Mouse (Mus musculus): ENCODE data around the gene Xrcc3.

Xrcc3 gene

DNA sequence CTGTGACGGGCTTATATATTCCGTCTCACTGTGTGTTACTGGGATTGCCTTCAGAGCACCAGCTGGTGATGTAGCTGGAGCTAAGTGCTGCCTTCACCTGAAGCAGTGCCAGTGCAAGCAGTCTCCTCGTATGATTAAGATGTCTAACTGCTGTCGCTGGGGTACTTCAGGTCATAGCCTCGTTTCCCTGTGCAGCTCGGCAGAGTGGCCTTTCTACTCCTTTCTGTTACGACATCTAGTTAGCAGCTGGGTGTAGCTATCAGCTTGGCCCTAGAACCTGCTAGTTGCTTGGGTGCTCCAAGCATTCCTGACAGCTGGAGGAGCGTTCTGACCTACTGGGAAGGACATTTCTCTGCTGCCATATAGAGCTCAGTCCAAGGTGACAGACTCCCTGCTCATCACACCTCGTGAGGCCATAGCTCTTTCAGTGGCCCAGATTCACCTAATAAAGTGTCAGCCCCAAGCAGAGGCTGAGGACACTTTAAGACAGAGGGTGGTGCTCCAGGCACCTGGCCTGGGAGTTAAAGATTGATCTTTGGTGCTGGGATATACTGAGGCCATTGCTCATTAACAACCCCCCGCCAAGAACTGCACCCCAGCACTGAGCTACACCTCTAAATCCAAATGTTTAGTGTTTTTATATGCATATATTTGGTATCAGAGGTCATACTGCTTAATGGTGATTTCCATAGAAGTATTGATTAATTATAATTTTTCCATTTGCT is 13.1 kb downstream of the Xrcc3 start:
- Histone ChIP-seq H3K36me3 (ENCODE audit: control insufficient read depth, insufficient read depth, low read length, poor library complexity, severe bottlenecking) (peaks cover 3% of the 10 kb centered on the region), H3K27me3 (ENCODE audit: control insufficient read depth, insufficient read depth, low read length, poor library complexity, severe bottlenecking) (no peaks in the 10 kb centered on the region)
- DNase-seq (ENCODE audit: low read depth, low spot score) = no peak

- no peak for DNase-seq (ENCODE audit: low read depth, low spot score)
- Histone ChIP-seq H3K27me3 (ENCODE audit: control insufficient read depth, insufficient read depth, low read length, poor library complexity, severe bottlenecking) (no peaks in the 10 kb centered on the region), H3K36me3 (ENCODE audit: control insufficient read depth, insufficient read depth, low read length, poor library complexity, severe bottlenecking) (peaks cover 4% of the 10 kb centered on the region)
Measured at GRCm38 (mm10) chr12:111798493-111798892, 15.2 kb downstream of the Xrcc3 start.

- Histone ChIP-seq H3K36me3 (ENCODE audit: control insufficient read depth, insufficient read depth, low read length, poor library complexity, severe bottlenecking) (peaks cover 5% of the 10 kb centered on the region), H3K27me3 (ENCODE audit: control insufficient read depth, insufficient read depth, low read length, poor library complexity, severe bottlenecking) (no peaks in the 10 kb centered on the region)
- DNase-seq (ENCODE audit: low read depth, low spot score) = no peak
Measured at GRCm38 (mm10) chr12:111797251-111797650, 16.4 kb downstream of the Xrcc3 start.

DNA sequence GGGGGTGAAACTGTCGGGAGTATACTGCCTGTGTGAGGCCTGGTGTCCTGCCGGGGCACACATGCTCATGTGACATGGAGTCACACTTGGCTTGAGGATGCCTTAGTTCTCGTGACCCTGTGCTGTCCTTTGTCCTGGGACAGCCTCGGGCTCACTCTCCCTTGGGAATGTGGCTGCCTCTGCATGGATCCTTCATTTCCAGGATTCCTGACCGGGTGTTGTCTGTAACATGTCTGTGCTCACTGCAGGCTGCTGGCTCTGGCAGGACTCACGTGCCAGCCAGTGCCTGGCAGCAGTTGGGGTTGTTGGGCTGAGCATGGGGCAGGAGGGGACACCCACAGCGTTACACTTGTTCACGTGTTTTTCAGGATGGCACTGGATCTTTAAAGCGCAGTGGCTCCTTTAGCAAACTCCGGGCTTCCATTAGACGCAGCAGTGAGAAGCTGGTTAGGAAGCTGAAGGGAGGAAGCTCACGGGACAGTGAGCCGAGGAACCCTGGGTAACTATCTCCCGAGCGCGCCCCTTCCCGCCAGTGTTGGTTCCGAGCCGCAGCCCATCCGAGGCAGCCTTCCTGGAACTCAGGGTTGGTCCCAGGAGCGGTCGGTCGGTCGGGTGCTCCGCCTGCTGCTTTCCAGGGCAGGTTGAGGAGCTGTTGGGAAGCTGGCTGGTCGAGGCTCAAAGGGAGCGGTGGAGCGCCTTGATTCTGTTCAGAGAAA is 18.3 kb downstream of the Xrcc3 start:
- peaks cover 5% of the 10 kb centered on the region for H3K36me3 ChIP-seq (ENCODE audit: control insufficient read depth, insufficient read depth, low read length, poor library complexity, severe bottlenecking)
- no peaks in the 10 kb centered on the region for H3K27me3 ChIP-seq (ENCODE audit: control insufficient read depth, insufficient read depth, low read length, poor library complexity, severe bottlenecking)
- DNase-seq (ENCODE audit: low read depth, low spot score) = no peak

DNA sequence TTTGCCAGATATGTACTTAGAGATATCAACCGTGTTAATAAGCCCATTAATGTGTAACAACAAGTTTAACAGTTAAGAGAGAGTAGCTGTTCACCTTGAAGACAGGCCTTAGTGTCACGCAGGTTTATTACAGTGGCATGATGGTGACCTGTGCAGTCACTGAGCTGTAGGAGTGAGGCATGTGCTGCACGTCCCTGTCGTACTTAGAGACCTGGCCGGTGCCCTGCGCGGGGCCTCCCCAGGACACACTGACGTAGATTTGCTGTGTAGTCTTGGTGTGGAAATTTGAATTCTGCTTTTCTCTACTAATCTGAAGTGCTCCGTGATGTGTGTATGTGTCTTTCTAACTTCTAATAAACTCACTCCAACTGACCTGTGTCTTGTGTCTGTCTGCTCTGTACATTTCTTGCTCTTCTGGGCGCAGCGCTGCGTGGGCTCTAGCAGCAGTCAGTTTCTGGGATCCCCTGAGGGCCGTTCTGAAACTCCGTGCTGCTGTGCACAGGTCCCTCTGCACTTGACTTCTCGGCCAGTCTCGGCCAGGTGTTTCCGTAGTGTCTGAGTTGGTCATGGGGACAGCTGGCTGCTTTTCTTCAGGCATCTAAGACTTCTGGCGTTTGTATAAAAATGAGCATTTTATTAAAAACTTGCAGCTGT is 19.0 kb downstream of the Xrcc3 start:
- H3K27me3 ChIP-seq (ENCODE audit: control insufficient read depth, insufficient read depth, low read length, poor library complexity, severe bottlenecking) = no peaks in the 10 kb centered on the region
- peaks cover 5% of the 10 kb centered on the region for H3K36me3 ChIP-seq (ENCODE audit: control insufficient read depth, insufficient read depth, low read length, poor library complexity, severe bottlenecking)
- DNase-seq (ENCODE audit: low read depth, low spot score) = no peak

DNA sequence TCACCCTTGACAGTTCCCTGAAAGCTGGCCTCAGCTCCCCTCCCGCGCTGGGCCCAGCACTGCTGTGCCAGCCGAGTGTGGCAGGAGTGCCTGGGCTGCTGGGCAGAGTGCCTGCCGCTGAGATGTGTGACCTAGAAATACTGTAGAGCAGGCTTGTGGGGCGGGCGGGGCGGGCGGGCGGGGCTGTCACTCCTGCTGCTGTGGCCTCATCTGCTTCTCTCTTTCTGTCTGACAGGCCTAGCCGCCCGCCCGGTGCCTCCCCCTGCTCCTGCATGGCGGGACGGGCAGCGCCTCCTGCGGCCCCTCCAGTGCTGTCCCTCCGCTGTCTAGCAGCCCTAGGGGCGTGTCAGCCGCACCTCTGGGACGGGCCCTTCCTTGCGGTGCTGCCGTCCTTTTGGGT is 19.6 kb downstream of the Xrcc3 start:
- DNase-seq (ENCODE audit: low read depth, low spot score) = no peak
- Histone ChIP-seq H3K27me3 (ENCODE audit: control insufficient read depth, insufficient read depth, low read length, poor library complexity, severe bottlenecking) (no peaks in the 10 kb centered on the region), H3K36me3 (ENCODE audit: control insufficient read depth, insufficient read depth, low read length, poor library complexity, severe bottlenecking) (peaks cover 5% of the 10 kb centered on the region)

DNA sequence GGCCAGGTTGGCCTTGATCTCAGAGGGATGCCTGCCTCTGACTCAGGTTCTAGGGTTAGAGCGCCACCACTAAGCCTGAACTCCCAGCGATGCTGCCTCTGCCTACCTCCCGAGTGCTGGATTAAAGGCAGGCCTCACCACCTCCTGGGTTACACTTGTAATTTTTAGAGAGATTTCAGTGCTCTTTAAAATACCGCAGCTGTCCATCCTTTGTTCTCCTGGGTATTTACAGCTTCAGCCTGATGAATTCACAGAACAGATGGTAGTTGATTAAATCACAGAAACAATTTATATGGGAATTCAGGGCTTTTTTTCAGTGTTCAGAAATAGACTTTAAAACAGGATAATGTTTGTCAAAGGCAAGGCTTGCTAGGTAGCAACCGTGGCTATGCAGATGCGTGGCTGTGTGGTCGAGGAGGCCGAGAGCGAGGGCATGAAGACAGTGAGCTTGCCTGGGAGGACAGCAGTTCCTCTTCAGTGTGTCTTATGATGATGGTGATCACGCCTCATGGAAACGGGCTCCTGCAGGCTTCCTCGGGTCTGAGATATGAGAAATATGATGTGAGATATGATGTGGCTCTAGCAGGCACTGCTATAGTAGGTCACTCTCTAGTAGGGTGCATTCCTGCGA is 22.1 kb downstream of the Xrcc3 start:
- H3K36me3 ChIP-seq (ENCODE audit: control insufficient read depth, insufficient read depth, low read length, poor library complexity, severe bottlenecking) = peaks cover 5% of the 10 kb centered on the region
- DNase-seq (ENCODE audit: low read depth, low spot score) = no peak
- no peaks in the 10 kb centered on the region for H3K27me3 ChIP-seq (ENCODE audit: control insufficient read depth, insufficient read depth, low read length, poor library complexity, severe bottlenecking)

GRCm38 (mm10) chr12:111790631-111791030 is 23.0 kb downstream of the Xrcc3 start:
- Histone ChIP-seq H3K36me3 (ENCODE audit: control insufficient read depth, insufficient read depth, low read length, poor library complexity, severe bottlenecking) (peaks cover 5% of the 10 kb centered on the region), H3K27me3 (ENCODE audit: control insufficient read depth, insufficient read depth, low read length, poor library complexity, severe bottlenecking) (no peaks in the 10 kb centered on the region)
- no peak for DNase-seq (ENCODE audit: low read depth, low spot score)

DNA sequence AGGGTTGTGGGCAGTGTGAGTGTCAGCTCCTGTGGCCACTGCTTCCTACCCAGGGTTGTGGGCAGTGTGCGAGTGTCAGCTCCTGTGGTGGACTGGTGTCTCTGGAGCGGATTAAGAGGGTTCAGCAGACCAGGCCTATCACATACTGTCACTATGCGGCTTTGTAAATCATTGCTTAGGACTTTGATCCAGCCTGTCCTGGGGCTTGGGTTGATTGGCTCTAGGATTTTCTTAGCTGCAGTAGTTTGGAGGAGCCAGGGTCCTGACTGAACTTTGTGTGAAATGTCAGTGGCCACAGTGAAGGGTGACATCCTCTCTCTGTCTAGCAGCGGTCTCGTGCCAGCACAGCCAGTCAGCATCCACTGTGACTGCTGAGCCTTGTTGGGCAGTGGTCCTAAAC is 23.6 kb downstream of the Xrcc3 start:
- Histone ChIP-seq H3K36me3 (ENCODE audit: control insufficient read depth, insufficient read depth, low read length, poor library complexity, severe bottlenecking) (peaks cover 5% of the 10 kb centered on the region; the same call in 1 of the 2 replicates), H3K27me3 (ENCODE audit: control insufficient read depth, insufficient read depth, low read length, poor library complexity, severe bottlenecking) (no peaks in the 10 kb centered on the region)
- no peak for DNase-seq (ENCODE audit: low read depth, low spot score)

GRCm38 (mm10) chr12:111787015-111787414 is 26.7 kb downstream of the Xrcc3 start:
- DNase-seq (ENCODE audit: low read depth, low spot score) = no peak
- Histone ChIP-seq H3K27me3 (ENCODE audit: control insufficient read depth, insufficient read depth, low read length, poor library complexity, severe bottlenecking) (no peaks in the 10 kb centered on the region), H3K36me3 (ENCODE audit: control insufficient read depth, insufficient read depth, low read length, poor library complexity, severe bottlenecking) (peaks cover 3% of the 10 kb centered on the region; the same call in 1 of the 2 replicates)

DNA sequence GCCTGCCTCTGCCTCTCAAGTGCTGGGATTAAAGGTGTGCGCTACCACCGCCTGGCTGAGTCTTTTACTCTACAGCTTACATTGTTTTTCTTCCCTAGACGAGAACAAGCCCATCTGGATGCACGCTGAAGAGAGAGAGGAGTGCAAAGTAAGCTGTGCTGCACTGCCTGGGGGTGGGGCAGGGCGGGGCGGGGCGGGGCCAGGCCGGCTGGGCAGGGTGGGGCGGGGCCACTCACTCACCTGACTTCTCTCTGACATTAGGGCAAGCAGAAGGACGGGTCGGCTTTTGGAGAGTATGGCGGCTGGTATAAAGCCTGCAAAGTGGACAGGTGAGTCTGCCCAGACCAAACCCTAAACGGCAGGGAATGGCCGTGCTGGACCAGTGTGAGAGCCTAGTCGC is 28.5 kb downstream of the Xrcc3 start:
- no peaks in the 10 kb centered on the region for H3K27me3 ChIP-seq (ENCODE audit: control insufficient read depth, insufficient read depth, low read length, poor library complexity, severe bottlenecking)
- no peak for DNase-seq (ENCODE audit: low read depth, low spot score)
- peaks cover 5% of the 10 kb centered on the region for H3K36me3 ChIP-seq (ENCODE audit: control insufficient read depth, insufficient read depth, low read length, poor library complexity, severe bottlenecking)

GRCm38 (mm10) chr12:111779544-111779943 is 34.1 kb downstream of the Xrcc3 start:
- peaks cover 4% of the 10 kb centered on the region for H3K36me3 ChIP-seq (ENCODE audit: control insufficient read depth, insufficient read depth, low read length, poor library complexity, severe bottlenecking)
- no peaks in the 10 kb centered on the region for H3K27me3 ChIP-seq (ENCODE audit: control insufficient read depth, insufficient read depth, low read length, poor library complexity, severe bottlenecking)
- peak; percentile 24 for DNase-seq (ENCODE audit: low read depth, low spot score)

DNA sequence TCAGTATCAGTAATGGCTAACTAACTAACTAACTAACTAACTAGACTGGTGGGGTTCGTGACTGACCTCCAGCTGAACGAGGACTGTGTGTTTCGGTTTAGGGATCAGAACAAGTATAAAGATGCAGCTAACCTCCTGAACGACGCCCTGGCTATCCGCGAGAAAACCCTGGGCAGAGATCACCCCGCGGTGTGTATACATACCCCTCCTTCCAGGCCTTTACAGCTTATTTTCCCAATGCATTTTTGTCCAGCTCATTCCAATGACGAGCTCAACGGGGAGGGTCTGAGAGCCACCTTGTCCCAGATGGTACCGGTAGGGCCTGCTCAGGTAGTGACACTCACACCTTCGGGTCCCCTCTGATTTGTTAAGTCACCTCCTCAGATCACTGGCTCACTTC is 35.8 kb downstream of the Xrcc3 start:
- peaks cover 4% of the 10 kb centered on the region for H3K36me3 ChIP-seq (ENCODE audit: control insufficient read depth, insufficient read depth, low read length, poor library complexity, severe bottlenecking)
- no peaks in the 10 kb centered on the region for H3K27me3 ChIP-seq (ENCODE audit: control insufficient read depth, insufficient read depth, low read length, poor library complexity, severe bottlenecking)
- no peak for DNase-seq (ENCODE audit: low read depth, low spot score)

DNA sequence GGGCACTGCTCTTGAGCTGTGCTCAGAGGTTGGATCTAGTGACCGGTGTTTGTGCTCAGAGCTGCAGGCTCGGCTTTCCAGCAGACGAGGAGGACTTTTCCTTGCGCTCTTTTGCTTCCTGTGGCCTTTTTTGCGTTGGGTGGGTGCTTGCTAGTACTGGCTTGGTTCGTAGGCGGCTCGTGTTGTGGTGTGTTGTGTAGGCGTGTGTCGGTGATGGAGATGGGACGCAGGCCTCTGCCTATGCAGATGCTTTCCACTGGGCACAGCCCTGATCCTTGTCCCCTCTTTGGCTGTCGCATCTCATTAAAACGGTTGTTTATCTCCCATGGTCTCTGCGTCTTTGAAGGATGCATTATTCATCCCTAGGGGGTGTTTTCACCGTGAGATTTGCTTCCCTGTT is 38.8 kb downstream of the Xrcc3 start:
- no peak for DNase-seq (ENCODE audit: low read depth, low spot score)
- Histone ChIP-seq H3K36me3 (ENCODE audit: control insufficient read depth, insufficient read depth, low read length, poor library complexity, severe bottlenecking) (peaks cover 7% of the 10 kb centered on the region), H3K27me3 (ENCODE audit: control insufficient read depth, insufficient read depth, low read length, poor library complexity, severe bottlenecking) (no peaks in the 10 kb centered on the region)

DNA sequence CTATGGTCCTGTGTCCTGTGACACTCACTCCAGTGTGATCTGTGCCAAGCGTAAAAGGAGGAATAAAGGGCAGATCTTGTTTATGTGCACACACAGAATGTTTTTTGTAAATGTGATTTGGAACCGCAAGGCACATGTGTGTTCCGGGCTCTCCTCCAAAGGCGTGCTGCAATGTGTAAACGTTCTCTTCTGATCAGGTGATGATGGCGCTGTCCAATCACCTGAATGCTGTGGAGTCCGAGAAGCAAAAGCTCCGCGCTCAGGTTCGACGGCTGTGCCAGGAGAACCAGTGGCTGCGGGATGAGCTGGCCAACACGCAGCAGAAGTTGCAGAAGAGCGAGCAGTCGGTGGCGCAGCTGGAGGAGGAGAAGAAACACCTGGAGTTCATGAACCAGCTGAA is 39.5 kb downstream of the Xrcc3 start:
- Histone ChIP-seq H3K27me3 (ENCODE audit: control insufficient read depth, insufficient read depth, low read length, poor library complexity, severe bottlenecking) (no peaks in the 10 kb centered on the region), H3K36me3 (ENCODE audit: control insufficient read depth, insufficient read depth, low read length, poor library complexity, severe bottlenecking) (peaks cover 7% of the 10 kb centered on the region)
- DNase-seq (ENCODE audit: low read depth, low spot score) = no peak
